Mouse (Mus musculus): ENCODE measurements around the gene Gfm1.

DNA sequence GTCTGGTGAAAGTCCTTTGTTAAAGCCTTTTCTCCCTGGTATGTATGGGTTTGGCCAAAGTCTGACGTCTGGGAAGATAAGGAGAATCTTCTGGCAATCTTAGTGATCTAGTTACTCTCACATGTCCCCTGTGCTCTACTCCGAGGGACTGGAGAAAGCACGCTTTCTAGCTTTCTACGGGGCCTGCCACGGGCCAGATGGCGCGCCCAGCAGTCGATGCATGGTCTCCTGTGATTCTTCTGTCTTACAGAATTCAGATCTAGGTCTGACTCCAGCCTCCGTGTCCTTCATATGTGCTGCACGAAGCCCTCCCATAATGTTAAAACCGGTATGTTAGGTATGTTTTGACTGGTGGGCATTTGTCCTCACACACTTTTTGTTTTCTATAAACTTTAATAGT lies 49.9 kb downstream of the Gfm1 start:
- TF ChIP-seq POLR2A (IDR thresholded peaks at IDR 0.05; ENCODE audit: borderline replicate concordance, extremely low read depth, low read depth, low read length): no peak
- TF ChIP-seq CTCF (IDR thresholded peaks at IDR 0.05; ENCODE audit: insufficient read depth, low read length): no peak
